Mouse (Mus musculus) granulocyte monocyte progenitor cell, adult 5-6 weeks (primary cell): ENCODE measurements at regions not wholly inside any gene's neighbourhood (a gene's known extent, or its start where the extent isn't known, plus 50 kb on each side); places are given as distances from the start of the nearest gene placed in this dataset.

Experiments
- ATAC-seq: replicated peaks from 2 replicates; pipeline ENCODE4 v1.8.0; 2016; ENCODE audit warnings: mild to moderate bottlenecking, moderate TSS enrichment, inconsistent platforms; ENCODE audit not compliant: poor library complexity, severe bottlenecking

DNA sequence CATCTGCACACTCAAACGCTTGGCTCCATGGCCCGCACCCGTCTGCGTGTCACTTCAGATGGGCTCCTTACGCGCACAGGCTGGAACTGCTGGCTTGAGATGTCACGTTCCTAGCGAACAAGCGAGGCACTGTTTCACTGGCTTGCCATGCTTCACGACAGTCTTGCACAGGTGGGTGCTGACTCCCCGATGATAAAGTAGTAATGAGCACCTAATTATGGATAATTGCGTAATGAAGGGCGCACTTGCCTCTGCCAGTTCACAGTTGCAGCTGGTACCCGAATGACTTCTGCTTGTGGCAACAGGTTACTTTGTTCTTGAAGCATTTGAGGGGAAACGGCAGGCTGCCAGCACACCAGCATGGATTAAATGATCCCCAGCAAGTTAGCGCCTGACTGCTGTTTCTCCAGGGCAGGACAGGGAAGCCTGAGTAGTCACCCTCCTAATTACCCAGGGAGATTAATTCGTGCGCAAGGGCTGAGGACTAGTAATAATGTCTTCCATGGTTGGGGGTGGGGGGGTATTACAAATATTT lies 335.1 kb downstream of the Pmp22 start:
- no peak for ATAC-seq

DNA sequence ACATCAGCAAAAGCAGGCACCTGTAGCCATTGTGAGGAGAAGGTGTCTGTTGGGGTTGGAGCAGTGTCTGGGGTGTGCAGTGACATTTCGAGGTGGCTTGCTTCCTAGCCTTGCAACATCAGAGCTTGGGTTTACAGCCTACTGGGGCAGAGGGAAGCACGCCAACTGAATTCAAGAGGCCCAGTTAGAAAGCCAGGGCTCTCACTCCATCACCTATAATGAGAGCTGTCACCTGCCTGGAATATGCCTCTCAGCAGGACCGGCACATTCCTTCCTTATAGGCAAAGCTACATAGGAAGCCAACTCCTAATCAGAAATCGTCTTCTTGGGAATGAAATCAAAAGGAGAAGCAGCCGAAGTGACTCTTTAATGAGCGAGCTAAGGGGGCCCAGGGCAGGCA lies 337.2 kb downstream of the Pmp22 start:
- no peak for ATAC-seq

DNA sequence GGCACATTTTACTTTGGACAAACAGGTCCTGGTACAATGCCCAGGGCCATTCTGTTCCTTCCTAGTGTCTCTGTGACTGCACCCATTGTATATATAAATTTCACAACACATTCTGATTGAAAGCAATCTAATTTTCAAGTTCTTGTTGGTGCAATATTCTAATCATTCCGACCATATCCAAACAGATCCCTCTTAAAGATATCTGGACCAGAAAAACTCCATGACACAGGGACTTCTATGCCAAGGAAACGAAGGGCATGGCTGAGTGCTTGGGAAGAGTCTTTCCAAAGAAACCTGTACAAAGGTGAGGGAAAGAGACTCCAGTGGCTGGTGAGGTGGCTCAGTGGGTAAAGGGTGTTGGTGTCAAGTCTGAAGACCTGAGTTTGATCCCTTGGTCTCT lies 337.8 kb downstream of the Pmp22 start:
- ATAC-seq, result no peak

DNA sequence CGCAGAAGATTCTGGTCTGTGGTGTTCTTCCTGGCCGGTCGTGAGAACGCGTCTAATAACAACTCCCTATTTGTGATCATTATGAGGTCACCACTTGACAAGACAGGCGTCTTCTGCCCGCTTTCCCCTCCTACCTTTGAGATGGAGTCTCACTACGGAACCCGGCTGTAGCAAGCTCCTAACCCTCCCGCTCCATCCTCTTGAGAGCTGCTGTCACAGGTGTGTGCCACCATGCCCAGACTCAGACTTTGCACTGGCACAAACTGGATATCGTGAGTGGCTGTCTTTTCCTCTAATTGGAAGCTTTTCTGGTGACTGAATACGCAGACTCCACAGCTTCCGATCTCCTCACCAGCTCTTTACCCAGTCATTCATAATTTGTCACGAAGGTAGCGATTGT lies 346.0 kb downstream of the Pmp22 start:
- ATAC-seq, result no peak

DNA sequence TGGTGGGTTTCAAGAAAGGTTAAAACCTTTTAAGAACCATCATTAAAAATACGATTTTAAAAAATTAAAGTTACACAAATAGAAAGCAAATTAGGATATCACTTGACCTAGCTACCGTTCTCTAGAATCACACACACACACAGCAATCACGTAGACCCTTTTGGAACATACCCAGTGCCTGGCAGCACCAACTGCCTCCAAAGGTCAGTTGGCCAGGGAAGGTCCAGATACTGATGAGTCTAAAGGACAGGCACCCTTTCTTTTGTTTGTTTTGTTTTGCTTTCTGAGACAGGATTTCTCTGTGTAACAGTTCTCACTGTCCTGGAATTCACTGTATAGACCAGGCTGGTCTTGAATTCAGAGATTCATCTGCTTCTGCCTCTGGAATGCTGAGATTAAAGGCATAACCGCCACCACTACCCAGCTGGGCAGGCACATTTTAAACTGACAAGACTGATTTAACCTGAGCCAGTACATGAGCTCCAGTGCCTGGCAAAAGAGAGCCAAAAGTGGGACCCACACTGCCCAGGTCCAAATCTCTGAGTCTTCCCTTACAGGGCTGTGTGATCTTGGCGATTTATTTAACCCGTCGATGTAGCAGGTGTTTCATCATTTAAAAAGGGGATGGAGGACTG lies 353.0 kb downstream of the Pmp22 start:
- no peak for ATAC-seq

DNA sequence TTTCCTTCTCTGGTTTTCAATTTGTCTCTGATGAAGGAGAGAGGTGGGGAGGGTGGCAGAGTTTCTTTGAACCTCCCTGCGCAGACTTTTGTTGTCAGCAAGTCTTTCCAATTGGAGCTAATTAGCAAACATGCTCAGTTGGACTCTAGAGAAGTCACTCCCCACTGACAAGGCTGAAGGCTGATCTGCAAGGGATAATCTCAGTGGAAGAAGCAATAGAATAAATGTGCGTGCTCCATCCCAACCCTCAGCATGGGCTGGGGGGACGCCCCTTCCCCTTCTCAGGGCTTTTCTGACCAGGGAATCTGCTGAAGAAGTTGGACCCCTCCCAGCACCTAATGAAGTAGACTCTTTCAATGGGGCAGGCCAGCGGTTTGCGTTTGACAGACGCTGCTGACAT lies 353.8 kb downstream of the Pmp22 start:
- no peak for ATAC-seq

DNA sequence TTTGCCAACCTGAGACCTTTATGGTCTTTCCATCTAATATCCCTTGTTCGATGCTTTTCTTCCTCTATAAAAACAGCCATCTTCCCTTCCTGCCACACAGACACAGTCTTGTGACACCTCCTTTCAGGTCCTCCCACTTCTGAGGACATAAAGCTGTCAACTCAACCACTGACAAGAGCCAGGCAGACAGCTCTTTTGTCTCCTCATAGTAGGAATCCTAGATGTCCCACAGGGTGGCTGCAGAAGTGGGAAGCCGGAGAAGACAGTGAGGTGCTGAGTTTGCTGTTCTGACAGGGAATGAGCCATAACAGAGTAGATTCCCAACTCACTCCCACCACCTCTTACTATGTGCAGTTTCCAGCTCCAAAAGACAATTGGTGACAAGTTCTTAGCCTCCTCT lies 358.4 kb downstream of the Pmp22 start:
- no peak for ATAC-seq

DNA sequence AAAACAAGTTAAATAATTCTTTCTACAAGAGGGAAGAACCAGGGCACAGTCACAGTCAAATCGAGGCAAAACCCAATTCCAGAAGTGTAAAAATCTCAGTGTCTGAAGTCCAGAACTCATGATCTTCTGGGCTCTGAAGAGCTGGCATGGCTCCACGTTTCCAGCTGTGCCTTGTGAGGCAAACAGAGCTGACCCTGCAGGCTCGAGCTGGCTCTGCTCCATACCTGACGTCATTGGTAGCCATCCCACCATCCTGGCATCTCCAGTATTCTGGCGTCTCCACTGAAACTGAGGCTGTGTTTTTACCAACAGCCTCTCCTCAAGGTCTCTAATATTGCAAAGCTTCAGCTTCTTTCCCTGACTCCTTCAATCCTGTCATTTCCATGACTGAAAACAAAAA lies 373.4 kb downstream of the Pmp22 start:
- ATAC-seq, result no peak

DNA sequence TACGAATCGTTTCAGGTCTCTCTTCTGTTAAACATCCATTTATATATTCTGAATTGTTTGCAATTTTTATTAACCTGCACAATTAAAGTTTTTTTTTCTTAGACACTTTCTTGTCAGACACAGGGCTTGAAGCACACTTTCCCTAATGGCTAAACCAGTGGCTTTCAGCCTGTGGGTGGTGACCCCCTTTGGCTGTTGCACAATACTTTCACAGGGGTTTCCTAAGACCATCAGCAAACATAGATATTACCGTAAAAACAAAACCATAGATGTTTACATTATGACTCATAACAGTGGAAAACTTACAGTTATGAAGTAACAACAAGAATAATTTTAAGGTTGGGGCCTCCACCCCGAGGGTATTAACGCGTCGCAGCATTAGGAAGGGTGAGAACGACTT lies 378.6 kb downstream of the Pmp22 start:
- ATAC-seq, result no peak

DNA sequence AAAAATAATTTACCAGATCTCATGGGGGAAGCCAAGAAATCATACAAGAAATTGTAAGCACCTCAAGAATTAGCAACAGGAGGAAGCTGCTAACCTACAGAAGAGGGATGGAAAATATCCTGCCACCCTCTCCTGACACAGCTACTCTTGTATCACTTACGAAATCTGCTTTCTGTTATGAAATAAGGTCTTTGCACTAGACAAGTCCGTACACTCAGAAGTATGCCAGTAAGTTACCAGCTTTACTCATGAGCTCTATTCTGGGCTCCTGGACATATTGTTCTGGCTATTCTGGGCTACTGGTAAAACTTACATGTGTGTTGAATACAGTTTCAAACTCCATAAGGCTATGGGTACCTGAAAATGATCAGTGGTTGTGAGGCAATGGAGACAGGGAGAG lies 379.9 kb downstream of the Pmp22 start:
- no peak for ATAC-seq

DNA sequence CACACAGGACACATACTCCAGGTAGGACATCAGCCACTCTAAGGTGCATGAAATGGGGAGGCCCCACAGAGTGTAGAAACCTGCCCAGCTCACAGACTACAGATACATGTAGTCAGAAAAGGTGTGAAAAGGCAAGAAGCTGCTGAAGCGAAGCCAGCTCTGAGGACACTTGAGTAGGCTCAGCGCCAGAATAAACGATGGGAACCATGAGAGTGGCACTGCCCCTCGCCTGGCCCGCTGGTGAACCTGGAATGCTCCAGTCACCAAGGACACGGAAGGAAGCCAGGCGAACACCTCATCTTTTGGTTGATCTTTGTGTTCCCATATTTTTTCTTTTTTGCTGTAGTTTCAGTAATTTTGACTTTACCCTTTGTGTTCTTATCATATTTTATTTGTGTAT lies 381.8 kb downstream of the Pmp22 start:
- ATAC-seq, result no peak

DNA sequence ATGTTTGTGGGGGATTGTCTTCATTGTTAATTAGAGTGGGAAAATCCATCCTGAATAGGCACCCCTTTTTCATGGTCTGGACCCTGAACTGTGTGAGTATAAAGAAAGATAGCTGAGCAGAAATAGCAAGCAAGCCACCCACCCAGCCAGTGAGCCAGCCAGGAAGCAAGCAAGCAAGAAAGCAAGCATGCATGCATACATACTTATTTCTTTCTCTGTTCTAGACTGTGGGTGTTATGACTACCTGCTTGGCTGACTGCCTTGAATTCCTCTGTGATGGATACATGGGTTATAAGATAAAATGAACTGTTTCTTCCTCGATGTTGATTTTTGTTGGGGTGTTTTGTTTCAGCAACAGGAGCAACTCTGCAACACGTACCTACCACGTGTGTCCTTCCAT lies 385.8 kb downstream of the Pmp22 start:
- no peak for ATAC-seq

DNA sequence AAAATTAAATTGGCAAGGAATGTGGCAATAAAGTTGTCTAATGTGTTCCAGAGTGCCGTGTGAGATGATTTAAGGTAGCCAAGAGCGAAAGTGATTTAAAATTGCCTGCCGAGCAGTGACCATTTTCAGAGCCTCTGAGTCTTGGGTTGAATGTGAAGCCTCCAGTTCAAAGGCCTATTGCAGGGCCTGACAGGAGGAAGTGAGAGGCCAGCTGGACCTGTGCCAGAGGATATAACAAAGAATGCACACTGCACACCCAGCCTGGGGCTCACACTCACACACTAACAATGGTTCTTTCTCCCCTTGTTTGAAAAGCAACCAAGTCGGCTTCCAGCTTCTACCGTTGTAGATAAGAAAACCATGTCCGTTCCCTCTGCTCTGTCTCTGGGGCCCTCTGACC lies 390.1 kb downstream of the Pmp22 start:
- ATAC-seq, result no peak

DNA sequence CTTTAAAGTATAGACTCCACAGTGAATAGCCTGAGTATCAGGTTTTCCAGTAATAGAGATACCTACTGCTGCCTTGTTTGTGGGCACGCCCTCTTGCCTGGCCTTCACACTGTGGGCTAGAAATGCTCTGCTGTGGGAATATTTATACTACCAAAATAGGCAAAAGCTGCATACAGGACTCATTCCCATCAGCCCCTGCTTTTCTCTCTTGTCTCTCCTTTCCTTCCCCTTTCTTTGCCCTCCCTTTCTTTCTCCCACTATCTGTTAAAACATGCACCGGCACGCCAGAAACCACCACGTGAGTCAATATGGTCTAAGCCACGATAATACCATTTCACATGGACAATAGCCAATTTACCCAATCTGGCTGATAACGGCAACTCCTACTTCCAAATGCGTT lies 395.5 kb downstream of the Pmp22 start:
- no peak for ATAC-seq

DNA sequence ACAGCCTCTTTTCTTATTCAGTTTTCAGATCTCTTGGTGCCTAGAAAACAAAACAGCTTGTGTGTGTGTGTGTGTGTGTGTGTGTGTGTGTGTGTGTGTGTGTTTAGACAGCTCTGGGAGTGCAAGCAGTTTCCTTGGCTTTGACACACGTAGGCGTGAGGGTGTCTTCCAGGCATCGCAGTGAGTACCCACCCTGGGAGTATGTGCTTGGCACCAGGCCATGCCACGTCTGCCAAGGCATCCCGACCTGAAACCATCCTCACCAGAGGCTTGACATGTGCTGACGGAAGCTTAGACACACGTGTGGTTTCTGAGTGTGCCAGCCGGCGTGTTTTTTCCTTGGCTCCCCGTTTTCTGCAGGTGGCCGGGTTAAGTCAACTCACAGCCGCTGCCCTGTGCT lies 396.6 kb downstream of the Pmp22 start:
- no peak for ATAC-seq

DNA sequence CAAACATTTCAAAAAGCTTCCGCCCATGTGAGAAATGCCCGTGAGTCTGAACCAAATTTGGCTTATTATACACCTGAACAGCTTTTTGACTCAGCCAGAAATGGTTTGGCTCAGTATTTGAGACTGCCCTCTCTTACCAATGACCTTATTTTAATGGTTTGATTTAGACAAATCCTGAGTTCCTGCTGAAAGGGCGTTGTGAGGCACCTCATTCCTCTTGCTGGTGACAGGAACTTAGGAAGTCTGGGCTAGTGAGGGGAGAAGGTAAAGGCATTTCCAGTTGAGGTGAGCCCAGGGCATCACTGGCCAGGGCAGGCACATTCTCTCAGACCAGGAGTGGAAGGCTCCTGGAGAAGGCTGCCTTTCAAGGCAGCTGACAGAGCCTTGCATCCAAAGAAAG lies 396.1 kb downstream of the Hs3st3b1 start:
- ATAC-seq, result no peak

DNA sequence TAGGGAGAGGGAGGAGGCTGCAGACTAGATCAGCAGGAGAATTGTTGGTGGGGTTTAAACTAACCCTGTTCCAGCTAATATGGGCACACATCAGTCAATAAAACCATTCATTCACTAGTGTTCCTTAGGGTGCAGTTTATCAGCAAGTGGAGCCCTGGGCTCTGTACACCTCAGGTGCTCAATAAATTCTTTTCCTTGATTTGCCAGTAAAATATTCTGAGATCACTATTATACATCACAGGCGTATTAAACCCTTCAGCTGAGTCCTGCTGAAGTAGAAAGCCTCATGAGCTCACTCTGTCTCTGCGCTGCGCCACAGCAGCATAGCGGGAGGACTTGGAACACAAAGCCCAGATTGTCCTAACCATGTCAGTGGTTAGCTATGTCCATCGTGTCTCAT lies 389.3 kb downstream of the Hs3st3b1 start:
- ATAC-seq, result no peak

DNA sequence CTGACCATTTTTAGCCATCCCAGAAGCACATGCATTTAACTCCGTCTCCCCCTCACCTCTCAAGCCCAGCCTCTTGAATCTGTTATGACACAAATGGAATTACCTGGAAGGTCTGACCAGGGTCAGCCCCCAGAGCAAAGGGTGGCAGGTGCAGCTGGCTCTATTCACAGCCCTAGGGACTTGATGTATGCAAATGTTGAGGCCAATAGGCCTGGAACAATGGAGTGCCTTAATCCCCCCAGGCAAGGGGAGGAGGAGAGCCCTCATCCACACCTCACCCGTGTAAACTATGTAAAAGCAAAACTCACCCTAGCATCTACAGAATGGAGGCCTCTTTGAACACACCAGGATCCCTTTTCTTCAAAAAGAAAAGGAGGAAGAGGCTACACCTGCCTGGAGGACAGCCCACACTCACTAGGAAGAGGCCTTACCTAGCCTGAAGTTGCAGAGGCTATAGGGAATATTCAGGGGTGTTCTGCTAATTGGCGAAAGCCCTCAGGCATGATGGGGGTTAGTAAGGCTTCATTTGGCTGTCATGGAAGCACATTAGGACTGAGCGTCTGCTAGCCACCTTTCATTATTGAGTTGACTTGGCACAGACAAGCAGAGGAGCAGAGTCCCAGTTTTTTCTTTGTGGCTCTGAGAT lies 388.4 kb downstream of the Hs3st3b1 start:
- ATAC-seq, result no peak

DNA sequence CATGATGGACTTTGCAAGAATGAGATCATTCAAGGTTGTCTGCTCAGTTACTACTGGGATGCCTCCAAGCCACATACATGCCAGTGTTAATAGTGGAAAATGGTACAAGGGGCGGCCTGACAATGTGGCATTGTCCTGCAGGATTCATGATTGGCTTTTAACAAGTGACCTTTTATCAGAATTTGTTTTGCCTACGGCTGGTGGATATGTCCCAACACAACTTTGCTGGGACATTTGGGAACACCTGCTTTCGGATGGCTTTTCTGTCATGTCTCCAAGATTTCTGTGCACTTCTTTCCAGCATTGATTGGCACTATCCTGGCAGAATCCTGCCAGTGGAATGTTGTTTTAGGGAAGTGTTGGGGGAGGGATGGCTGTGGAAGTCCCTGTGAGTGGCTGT lies 384.4 kb downstream of the Hs3st3b1 start:
- ATAC-seq, result no peak

DNA sequence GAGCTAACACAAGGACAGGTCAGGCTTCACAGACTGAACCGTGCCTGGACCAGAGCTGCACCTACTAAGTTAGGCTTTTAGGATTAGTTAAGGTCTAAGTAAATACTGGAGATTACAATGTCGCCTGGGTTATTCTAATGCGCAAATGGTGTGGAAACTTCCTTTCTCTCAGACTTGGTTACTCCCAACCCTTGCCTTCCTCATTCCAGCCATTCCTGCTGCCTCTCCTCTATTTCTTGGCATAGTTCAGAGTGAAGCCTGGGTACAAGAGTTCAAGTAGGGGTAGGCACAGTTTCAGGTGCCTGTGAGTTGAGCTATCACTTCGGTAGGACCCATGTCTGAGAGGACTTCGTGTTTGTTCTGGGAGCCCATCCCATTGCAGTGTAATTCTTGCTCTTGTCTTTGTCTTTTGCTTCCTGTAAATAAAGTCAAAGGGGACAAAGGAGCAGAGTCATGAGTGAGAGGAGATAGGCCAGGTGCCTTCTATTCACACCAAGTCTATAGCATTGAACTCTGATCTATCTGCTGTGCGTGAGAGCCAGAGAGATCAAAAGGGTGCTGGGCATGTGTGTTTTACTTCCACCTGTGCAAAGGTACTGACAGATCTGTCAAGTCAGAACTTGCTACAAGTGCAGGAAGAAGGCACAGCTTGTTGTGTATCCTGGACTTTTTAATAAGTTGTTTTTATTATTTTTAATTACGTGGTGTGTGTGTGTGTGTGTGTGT lies 378.0 kb downstream of the Hs3st3b1 start:
- no peak for ATAC-seq

DNA sequence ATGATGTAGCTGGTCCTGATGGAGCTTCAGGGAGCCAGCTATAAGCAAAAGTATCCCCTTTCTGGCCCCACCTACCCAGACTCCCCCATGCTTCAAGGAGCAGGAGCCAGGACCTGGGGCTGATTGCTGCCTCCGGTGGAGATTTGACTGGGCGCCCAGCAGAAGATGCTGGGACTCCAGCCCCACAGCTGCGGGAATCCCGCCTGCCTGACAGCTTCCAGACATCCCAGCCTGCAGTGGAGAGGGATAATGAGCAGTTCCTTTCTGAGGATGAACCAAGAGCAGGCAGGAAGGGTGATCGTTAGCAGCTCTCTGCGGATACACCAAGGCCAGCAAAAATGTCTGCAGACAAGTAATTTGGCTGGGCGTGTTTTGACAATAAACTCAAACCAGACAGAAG lies 376.6 kb downstream of the Hs3st3b1 start:
- no peak for ATAC-seq

DNA sequence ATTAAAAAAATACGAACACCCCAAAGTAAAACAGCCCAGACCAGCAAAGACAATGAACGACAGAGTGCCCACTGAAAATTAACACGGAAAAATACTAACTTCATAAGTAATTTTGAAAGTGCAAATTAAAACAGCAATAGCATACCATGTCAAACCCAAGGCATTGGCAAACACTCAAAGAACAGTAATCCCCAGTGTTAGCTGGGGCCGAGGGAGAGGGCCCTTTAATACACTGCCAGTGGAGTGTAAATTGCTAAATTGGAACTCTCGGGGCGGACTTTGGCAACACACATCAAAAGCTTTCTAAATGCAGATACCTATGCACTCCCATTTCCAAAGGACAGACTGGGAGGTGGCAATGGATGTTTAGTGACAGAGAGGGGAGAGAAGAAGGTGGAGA lies 361.6 kb downstream of the Hs3st3b1 start:
- ATAC-seq, result no peak
